Mouse (Mus musculus) heart, postnatal 36 days (tissue): Measurements from ENCODE around the gene Hes1. TPM values are rescaled to one million over a fixed set of nuclear protein-coding genes. Genes with fewer than 3 reads are reported as not detected.

Experiments used
- DNase-seq, 2 experiments: peaks; one replicate each; pipeline ENCODE4 v3.0.0; 2021 to 2022
- intact Hi-C: fragments of 180-260 bp; cut with DNase I; formaldehyde crosslinking; loops from one replicate; pipeline ENCODE4 v1.15.1; 2025
- total RNA-seq, 2 experiments: library from RNA; stranded (reverse); gene quantifications; 2 replicates each; pipeline ENCODE4 v1.2.3; 2021

Gene Hes1
- total RNA-seq, result 10 to 100 TPM; 20.6 to 27.4 TPM

DNA sequence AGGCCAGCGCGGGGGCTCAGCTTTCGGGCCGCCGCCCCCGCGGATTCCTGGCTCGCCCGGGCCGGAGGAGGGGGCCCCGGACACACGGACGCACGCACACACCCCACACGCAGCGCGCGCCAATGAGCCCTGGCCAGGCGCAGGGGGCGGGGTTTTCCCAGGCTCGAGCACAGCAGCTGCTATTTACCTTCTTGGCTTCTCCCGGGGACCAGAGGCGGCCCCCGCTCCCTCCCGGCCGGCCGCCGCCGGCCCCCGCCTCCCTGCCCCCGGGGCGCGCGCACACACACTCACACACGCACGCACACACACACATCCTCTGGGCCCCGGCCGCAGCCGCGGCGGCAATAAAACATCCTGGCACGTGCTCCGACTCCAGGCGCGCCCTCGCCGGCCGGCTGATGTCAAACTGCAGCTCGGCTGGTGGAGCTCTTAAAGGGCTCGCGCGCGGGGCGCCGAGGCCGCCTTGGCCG lies at the start of gene Hes1:
Gene Hes1, plus strand, starts transcription at position 401 of the 470 bp plus-strand sequence.
- intact Hi-C loops, result loop anchor here (1.0 to 2.0 kb wide), 2 partner anchors 55 to 181 kb away; no protein-coding TSS in a partner anchor

DNA sequence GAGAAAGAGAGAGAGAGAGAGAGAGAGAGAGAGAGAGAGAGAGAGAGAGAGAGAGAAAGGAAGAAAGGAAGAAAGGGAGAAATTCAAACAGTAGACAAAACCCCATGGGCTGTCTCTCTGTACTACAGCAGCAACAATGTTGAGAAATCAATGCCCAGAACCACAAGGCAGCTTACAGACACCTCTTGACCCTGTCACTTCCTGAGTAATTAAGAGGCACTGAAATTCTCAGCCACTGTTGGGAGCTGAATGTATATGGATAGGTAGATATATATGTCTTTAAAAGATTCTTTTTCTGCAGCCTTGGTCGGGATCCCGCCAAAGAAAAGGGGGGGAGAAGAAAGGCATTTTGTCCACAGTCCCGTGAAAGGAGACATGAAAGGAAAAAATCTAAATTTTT lies 48.1 kb upstream of the Hes1 start:
- DNase-seq, result no peak
- intact Hi-C loops, result no loop called here

More for the DNA sequence above, at the start of gene Hes1:
- peak; percentile 87 to 92 for DNase-seq

DNA sequence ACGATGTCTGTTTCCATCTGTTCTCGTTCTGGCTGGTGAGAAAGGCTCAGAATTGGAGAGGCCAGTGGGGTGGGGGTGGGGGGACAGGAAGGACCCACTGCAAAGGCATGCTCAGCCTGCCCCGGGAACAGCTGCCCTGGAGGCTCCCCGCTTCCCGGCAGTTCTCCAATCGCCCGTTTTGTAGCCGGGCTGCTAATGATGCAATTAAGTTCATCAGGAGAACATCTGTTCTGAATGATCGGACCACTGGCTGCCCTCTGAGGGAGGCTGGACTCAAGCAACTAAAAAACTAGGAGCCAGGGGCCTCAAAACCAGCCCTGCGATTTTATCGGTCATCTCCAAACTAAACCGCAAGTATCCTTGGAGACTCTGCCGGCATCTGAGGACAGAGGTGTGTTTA lies 44.1 kb upstream of the Hes1 start:
- no peak for DNase-seq
- intact Hi-C loops, result no loop called here

DNA sequence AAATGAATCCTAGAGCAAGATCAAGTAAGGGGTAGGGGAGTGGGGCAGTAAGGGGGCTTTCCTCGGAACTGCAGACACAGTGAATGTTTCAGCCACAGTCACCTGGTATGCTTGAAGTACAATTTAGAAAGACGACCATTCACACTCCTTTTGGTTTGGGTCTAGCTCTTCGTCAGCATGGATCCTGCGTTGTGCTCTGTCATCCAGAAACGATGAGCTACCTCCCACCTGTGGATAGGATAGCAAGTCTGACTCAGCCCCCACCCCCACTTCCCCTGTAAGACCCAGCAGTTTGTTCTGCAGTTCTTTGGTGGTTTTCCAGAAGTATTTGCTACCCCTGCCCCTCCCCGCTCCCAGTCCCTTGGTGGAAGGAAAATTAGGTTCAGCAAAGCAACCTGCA lies 41.8 kb upstream of the Hes1 start:
- intact Hi-C loops, result no loop called here
- no peak for DNase-seq

DNA sequence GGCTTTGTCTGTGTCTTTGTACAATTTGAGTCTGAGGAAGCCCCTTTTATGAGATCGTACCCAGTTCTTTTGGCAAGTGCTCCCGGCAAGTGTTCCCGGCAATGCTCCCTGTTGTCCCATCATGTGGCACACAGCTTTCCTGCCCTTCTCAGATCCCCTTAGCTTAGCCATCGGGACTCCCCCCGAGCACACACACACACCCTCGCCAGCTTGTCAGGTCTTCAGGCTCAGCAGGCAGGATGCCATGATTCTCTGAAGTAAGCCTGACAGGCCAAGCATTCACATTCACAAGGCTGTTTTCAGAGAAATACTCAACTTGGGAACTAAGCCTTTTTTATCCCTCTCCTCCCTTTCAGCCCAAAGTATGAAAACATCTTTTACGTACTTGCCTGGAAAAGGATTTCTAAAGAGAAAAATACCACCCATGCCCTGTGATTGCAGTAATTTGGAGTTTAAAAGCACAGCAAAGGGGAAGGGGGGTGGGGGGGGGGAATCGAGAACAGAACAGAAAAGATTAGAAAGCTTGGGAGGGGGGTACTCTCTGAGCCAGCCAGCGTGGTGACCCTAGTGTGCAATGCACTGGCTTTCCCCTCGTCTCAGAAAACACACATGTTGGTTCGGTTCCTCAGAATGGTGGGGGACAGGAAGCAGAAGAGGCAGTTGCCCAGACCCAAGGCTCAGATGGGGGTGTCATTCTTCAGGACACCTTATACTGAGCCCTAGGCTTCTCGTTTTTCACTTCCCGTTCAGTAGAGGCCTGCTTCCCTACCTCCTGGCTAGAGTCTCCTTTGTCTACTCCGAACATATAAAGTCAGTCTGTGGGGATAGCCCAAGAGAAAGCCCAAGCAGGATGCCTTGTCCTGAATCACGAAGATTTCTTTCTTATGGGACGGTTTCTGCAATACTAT lies 41.0 kb upstream of the Hes1 start:
- intact Hi-C loops, result no loop called here
- no peak for DNase-seq

DNA sequence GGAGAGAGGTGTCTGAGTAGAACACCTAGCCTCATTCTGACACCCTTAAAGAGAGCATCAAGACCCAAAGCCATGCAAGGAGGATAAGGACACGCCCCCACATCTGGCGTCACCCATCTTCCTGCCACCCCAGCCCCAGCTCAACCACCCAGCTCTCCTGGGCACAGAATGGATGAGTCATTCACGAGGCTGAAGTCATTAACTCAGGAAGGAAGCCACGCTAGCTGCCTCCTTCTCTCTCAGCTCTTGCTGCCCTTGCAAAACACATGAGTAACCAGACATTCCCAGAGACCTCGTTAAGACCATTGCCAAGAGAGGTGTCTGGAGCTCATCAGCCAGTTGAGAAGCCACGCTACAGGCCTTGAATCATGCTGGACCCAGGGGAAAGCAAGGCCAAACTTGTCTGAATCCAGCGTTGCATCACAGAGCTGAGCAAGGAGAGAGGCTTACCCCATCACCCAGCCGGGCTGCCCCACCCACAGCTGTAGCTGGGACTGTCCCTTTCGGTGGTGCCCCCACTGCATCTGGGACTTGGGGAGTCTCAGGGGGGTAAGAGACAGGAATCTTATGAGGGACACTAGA lies 39.4 kb upstream of the Hes1 start:
- peak; percentile 28 to 51 for DNase-seq
- intact Hi-C loops, result no loop called here

DNA sequence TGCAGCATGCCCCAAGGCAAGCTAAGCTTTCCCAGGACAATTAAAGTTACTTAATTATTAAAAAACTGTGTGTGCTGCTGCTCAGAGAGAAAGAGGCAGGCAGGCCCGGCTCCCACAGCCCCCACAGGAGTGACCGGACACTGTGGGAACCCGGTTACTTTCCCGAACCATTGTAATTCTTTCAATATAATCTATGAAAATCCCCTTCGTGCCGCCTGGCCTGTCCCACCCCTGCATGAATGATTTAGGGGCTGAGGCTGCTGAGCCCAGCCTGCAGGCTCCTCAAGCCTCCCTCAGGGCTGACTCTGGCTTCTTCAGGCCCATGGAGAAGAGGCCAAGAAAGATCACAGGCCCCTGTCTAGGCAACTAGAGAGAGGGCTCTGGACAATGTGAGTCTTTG lies 36.0 kb upstream of the Hes1 start:
- intact Hi-C loops, result no loop called here
- no peak for DNase-seq

DNA sequence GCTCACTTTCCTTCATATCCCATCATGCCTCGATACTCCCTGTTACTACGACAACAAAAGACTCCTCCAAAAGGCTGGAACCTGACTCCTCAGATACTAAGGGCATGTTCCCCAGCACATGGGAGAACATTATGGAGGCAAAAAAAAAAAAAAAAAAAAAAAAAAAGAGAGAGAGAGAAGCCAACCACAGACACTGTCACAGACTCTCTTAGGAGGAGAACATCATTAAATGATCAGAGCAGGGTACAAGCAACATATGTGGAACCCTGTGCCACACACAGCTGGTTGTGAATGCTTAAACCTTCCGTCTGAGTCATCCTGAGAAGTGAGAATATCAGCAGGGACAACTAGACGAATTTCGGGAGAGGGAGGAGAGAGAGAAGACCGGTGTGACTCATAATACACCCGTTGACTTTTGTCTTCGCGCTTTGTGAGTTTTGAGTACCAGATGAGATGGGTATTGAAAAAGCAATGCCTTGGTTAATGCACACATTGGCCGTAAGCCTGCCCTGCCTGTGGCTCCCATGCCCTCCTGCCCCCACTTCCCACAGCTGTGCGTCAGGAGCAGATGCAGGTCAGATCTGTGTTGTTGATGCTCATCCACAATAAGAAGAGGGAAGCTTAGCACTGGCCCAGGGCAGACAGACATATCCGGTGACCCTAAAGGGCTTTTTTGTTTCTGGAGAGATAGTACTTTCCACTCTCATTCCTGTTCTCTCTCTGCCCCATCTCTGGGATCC lies 34.8 kb upstream of the Hes1 start:
- intact Hi-C loops, result no loop called here
- DNase-seq, result no peak

DNA sequence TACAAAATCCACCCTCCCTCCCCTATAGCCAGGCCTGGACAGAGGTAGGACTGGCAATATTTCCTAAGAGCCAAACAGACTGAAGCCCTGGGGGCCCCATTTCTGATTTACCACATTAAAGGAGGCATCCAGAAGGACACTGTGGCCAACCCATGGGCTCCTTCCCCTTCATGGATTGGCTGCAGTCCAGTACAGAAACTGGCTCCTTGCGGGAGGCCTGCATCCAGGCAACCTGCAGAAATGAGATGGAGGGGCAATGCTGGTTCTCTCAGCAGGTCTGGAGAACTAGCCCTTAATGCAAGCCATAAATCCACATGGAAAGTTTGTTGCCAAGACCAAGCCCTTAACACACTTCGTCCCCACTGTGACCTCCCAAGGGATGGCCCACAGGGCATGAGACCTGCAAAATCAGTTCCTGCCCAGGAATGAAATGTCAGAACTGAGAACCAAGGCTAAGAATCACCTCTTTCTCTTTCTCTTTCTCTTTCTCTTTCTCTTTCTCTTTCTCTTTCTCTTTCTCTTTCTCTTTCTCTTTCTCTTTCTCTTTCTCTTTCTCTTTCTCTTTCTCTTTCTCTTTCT lies 31.8 kb upstream of the Hes1 start:
- intact Hi-C loops, result no loop called here

DNA sequence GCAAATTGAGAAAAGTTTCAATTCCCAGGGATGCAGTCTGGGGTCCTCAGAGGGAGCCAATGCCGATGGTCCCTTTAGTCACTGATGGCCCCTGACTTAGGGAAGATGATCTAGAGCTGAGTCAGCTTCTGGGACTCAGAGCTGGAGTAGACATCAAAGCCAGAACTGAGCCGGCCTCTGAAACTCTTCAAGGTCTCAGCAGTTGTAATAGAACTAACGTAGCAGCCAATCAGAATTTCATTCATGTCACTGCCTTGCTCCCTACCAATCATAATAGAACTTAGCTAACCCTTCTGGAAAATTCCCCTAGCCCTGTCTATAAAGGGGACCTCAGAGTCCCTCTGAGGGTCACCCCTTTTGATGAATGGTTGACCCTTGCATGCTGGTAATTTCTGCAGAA lies 30.8 kb upstream of the Hes1 start:
- no peak for DNase-seq

More for the DNA sequence above, 31.8 kb upstream of the Hes1 start:
- DNase-seq, result no peak

DNA sequence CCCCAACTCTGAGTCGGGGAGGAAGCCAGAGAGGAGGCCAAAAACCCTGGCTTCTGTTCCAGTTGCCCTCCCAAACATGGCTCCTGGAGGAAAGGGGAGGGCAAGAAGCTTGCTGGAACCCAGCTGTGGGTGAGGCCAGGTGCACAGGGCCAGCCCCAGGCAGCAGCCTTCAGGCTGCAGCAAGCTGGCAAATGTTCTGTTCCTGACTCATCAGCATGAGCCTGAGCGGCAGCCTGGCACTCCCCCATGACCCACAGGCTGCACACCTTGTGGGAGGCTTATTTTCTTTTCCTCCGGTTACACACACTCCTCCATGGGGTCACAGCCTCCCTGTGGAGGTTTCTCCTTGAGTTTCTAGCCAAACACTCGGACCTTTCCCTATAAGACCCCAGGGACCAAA lies 30.2 kb upstream of the Hes1 start:
- intact Hi-C loops, result no loop called here
- no peak for DNase-seq

More for the DNA sequence above, 30.8 kb upstream of the Hes1 start:
- intact Hi-C loops, result no loop called here

DNA sequence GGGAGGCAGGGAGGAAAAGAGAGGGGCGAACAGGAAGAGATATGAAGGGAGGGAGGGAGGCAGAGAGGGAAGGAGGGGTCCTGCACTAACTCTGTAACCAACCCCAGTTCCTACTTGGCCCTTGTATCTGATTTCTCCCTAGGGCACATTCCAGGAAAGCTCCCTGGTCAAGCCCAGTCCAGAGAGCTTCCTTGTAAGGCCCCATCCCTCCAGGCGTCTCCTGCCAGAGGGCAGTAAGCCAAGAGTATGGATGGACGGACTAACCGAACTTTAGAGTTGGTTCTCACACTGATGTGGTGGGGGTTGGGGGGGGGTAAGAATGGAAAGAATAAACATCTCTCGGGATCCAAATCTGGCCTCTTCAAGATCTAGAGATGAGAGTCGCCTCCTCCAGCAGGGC lies 29.7 kb upstream of the Hes1 start:
- no peak for DNase-seq
- intact Hi-C loops, result no loop called here

DNA sequence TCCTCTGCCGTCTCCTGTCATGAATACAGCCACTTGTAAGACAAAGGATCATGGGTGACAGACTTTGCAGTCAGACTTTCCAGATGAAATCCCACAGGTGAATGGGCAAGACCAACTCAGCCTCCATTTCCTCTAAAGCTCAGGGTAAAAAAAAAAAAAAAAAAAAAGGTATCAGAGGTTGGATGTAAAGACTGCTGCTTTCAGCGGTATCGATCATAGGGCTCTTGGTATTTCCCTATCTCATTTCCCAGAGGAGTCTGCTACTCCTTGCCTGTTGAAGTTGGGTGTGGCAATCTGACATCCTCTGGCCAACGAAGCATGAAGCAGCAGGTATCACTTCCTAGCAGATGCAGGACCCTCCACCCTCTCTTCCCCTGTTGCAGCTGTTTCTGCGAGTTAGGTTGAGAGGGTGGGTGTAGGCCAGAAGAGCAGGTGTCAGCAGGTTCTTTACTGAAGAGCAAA lies 29.2 kb upstream of the Hes1 start:
- intact Hi-C loops, result no loop called here
- no peak for DNase-seq

DNA sequence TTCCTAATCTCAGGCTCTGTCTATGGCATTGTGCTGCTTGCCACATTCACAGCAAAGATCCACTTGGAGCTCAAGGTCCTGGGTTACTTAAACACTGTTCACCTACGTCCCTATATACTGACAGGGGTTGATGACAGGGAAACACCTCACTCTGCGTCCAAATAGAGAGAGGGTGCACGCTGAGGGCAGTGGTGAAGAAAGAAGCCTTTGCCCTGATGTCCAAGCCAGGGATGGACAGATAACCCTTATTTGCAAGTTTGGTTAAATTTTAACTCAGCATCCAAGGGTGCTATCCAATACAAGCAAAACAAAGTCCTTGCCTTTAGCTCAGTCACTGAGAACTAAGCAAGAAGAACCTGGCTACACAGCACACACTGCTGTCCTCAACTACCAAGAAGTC lies 28.1 kb upstream of the Hes1 start:
- no peak for DNase-seq
- intact Hi-C loops, result no loop called here

DNA sequence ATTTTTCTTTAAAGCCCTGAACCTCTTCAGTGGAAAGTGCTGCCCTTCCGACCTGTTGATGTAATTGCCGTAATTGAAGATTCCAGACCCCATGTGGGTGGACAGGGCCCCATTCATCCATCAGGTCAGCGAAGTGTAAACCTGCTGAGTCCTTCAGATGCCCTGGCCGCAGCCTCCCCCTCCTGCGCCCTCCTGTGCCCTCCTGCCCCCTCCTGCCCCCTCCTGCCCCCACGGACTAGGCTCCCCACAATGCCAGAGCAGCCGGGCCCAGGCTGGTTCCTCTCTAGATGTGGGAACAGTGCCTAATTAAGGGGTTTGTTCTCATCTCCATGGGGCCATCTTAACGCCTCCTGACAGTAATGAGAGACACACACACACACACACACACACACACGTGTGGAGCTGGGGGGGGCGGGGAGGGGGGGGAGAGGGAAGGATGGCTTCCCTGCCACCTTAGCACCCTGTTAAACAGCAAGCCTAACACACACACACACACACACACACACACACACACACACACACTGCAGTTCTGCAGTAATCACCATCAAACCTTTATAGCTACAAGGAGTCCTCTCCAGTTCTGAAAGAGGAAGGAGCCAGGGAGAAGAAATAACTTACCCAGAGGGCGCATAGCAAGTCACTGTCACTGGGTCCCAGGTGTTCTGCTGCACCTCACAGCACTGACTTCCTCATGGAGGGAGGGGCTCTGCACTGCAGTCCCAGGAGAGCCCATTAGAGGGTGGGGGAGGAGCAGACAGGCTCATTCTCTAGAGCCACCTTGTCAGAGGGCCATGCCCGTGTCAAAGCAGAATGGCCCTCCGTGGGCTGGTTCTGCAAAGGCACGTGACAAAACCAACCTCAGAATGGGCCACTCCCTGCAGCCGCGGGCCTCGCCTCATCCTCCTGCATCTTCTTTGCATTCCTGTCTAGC lies 25.3 kb upstream of the Hes1 start:
- intact Hi-C loops, result no loop called here
- no peak for DNase-seq

DNA sequence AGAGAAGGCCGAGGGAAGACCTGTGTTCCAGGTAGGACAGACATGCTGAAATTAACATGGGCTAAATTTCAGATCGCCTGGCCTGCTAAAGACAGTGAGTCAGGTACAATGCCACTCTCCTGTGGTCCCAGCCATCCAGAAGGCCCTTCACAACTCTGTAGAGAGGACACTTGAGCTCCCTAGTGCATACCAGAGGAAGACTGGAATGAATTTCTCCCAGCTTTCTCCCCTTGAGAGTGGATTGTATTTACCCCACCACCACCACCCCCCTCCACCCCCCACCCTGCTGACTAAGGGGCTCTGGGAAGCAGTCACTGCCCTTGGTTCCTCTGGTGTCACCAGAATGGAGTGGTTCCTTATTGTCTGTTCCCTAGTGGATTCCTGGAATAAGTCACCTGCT lies 24.3 kb upstream of the Hes1 start:
- intact Hi-C loops, result no loop called here

DNA sequence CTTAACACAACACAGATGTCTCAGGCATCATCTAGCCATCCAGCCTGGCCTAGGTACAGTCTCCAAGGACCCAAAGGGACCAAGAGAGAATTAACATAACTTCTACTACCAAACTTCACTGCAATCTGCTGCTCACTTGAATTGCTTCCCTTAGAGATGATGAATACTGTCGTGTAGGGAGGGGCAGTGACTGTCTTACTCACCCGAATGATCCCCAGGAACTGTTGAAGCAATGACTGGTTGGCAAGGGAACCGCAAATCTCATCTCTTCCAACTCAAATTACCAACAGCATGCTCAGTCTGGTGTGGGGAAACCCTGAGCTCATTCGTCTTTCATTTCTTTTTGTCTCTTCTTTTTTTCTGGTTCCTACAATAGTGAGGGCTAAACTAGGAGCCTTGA lies 21.3 kb upstream of the Hes1 start:
- intact Hi-C loops, result no loop called here
- DNase-seq, result no peak

More for the DNA sequence above, 24.3 kb upstream of the Hes1 start:
- DNase-seq, result no peak

DNA sequence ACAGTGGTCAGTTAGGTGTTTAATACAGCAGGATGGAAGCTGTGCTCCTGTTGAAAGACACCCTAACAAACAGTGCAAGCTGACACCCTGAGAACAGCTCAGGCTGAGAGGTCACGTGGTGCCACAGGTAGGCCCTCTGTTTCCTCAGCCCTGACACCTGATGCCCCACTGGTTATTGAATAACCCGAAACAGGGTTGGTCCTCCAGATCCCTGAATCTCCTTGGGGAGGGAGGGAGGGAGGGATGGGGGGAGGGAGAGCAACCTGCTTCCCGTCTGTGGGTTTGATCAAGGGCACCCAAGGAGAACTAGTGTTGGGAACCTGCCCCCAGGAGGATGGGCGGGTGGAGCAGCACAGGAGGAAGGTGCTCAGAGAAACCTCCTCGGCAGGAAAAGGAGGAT lies 18.6 kb upstream of the Hes1 start:
- intact Hi-C loops, result no loop called here
- DNase-seq, result no peak

DNA sequence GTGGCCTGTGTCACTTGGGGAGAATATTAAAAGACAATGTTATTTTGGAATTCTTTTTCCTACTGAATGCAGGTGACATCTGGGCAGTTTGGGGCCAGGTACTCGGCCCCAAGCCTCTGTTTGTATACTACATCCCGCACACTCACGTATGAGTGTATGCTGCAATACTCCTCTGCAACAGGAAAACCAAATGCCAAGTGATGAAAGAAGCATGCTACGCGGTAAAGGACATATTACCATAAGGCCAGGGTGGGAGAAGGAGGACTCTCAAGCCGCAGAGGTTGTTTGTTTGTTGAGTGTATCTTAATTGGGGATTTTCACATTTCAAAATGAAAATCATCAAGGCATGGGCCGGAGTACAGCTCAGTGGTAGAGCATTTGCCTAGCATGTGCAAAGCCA lies 17.2 kb upstream of the Hes1 start:
- intact Hi-C loops, result no loop called here

DNA sequence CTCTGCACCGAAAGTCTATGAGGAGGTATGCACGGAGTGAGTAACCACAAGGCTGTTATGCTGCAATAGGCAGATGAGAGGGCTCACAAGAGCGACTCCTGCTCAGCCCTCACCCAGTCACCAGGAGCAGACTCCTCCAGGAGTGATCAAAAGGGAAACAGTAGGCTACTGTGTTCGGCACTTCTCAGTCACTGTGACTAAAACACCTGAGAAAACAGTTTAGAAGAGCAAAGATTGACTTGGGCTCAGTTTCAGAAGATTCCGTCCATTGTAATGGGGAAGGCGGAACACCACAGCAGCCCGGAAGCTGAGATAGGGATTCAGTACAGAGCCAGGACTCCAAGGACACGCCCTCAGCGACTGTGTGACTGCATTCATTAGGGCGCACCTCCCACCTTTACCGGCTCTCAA lies 16.8 kb upstream of the Hes1 start:
- no peak for DNase-seq
- intact Hi-C loops, result no loop called here

More for the DNA sequence above, 17.2 kb upstream of the Hes1 start:
- no peak for DNase-seq
